Mouse (Mus musculus) myocyte (in vitro differentiated cells): ENCODE measurements at regions not wholly inside any gene's neighbourhood (a gene's known extent, or its start where the extent isn't known, plus 50 kb on each side); places are given as distances from the start of the nearest gene placed in this dataset.

Source experiments
- MAX ChIP-seq: IDR thresholded peaks from one replicate; pipeline ENCODE4 v1.6.1; 2011; ENCODE audit warnings: low read depth, mild to moderate bottlenecking, control low read depth
- POLR2A ChIP-seq: IDR thresholded peaks from one replicate; pipeline ENCODE4 v1.6.1; 2011; ENCODE audit warnings: low read depth, mild to moderate bottlenecking, control low read depth, moderate library complexity; ENCODE audit not compliant: insufficient read length
- USF1 ChIP-seq: IDR thresholded peaks from one replicate; pipeline ENCODE4 v1.6.1; 2011; ENCODE audit warnings: low read depth, mild to moderate bottlenecking, control low read depth, moderate library complexity

DNA sequence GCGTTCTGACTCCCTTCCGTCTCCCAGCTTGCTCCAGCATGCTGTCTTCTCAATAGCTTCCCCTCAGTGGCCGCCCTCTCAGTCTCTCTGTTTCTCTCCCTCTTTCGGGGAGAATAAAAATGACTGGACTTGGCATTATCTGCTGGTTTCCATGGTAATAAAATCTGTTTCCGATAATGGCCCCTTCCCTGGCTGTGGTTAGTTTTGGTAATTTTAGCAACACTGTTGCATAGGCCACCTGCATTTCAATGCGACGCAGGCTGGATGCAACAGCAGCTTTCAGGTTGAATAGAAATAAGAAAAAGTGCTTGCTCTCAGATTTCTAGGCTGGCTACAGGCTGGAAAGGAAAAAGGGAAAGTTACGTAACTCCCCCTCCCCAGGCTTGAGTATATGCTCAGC is 133.9 kb upstream of the Zc3h12a start:
- TF ChIP-seq USF1: no peak
- no peak for TF ChIP-seq MAX
- TF ChIP-seq POLR2A: no peak
